In genomic region chr2:126996737-126997136, GRCm38 (mm10) we compare ENCODE assay signal across 8 mouse cellular contexts. TPM values are rescaled to one million over a fixed set of nuclear protein-coding genes. Genes with fewer than 3 reads are reported as not detected.
A peak's percentile ranks its signal among the peaks of the same experiment; 100 is the strongest.
DNase-seq lines count a peak whose midpoint lies in the region; ATAC-seq and TF ChIP-seq lines count a peak whose summit lies in the region.

No protein-coding gene starts in this region.

- DNase-seq in left cerebral cortex, adult 11 months (ENCODE audit: low spot score): peak; percentile 49
- no peak for DNase-seq in left cerebral cortex, adult 8-10 months (ENCODE audit: low spot score in 2 of 2)
- DNase-seq in ZHBTc4 (ENCODE audit: low read depth, low spot score): peak; percentile 79
- peak; percentile 35 for DNase-seq in embryo, embryonic 11.5 days (ENCODE audit: low read depth, low spot score)
- peak; percentile 86 for DNase-seq in heart, postnatal 0 days (ENCODE audit: low spot score)
- peak; percentile 83 to 84 for DNase-seq in kidney, postnatal 36 days
- DNase-seq in lung, postnatal 10 days: peak; percentile 83

- H3K4me3 ChIP-seq in heart, postnatal 0 days (ENCODE audit: low read depth, low read length): peak overlapping the region; percentile 23

- H3K9ac ChIP-seq in heart, postnatal 0 days (replicated peaks; ENCODE audit: low read depth, low read length): peak overlapping the region; percentile 42

- ATAC-seq in heart, postnatal 0 days (ENCODE audit: insufficient read depth, low read depth): peak; percentile 75; the same call in 1 of the 2 replicates
- no peak for ATAC-seq in CD4-positive, CD25-positive, alpha-beta regulatory T cell, adult 4 months

- H3K27me3 ChIP-seq in heart, postnatal 0 days (ENCODE audit: control insufficient read depth, insufficient read depth, low read length): no peaks in the 10 kb centered on the region

- no peak for TF ChIP-seq EP300 in heart, postnatal 0 days (IDR thresholded peaks at IDR 0.05; ENCODE audit: low read depth)

- H3K4me2 ChIP-seq in heart, postnatal 0 days (ENCODE audit: low read depth, low read length): peak overlapping the region; percentile 53

- WGBS in heart, postnatal 0 days: 10% methylated on average over 5 of the region's 5 CpGs

- peak; percentile 97 for TF ChIP-seq CTCF in heart, postnatal 0 days (IDR thresholded peaks at IDR 0.05; ENCODE audit: low read depth)

- no peaks in the 10 kb centered on the region for H3K4me1 ChIP-seq in heart, postnatal 0 days (ENCODE audit: control insufficient read depth, insufficient read depth)

- H3K27ac ChIP-seq in heart, postnatal 0 days (ENCODE audit: low read depth): peak overlapping the region; percentile 34; the same call in 1 of the 2 replicates

- H3K36me3 ChIP-seq in heart, postnatal 0 days (replicated peaks; ENCODE audit: control insufficient read depth, insufficient read depth, low read length): no peaks in the 10 kb centered on the region

- no peaks in the 10 kb centered on the region for H3K9me3 ChIP-seq in heart, postnatal 0 days (replicated peaks; ENCODE audit: control insufficient read depth, low read length)

RNA-seq across cellular contexts. Expression of gene Ap4e1, which starts 11.8 kb away (rescaled TPM):
- 10 to 100 TPM; 11.6 to 12.2 (median 11.8) TPM for total RNA-seq in left cerebral cortex, adult 8-10 months (2022)
- 5.1 and 8.3 TPM in 2 replicates for total RNA-seq in heart, postnatal 0 days (2014; rRNA removed; ENCODE audit: low replicate concordance)
- polyA plus RNA-seq in heart, postnatal 0 days (2015; fragmentation: Nextera tagmentation; extraction: Ambion mirVana): 4.0 and 4.1 TPM in 2 replicates
- 10 to 100 TPM; 11.6 to 16.3 TPM for polyA plus RNA-seq in CD4-positive, CD25-positive, alpha-beta regulatory T cell, adult 4 months (2017; shearing (Covaris generic))

Comparison
In these comparisons a context has a peak if more than half of its experiments do, and no peak if none do; other contexts are left out.
1. DNase-seq: peak in left cerebral cortex, adult 11 months (single experiment), ZHBTc4 (single experiment), embryo, embryonic 11.5 days (single experiment), heart, postnatal 0 days (single experiment), kidney, postnatal 36 days (2 of 2) and lung, postnatal 10 days (single experiment); none in left cerebral cortex, adult 8-10 months (0 of 2).